Mouse (Mus musculus): ENCODE results near the gene Arid1b.

Arid1b gene

GRCm38 (mm10) chr17:5330644-5331043 is 336.5 kb downstream of the Arid1b start:
- no peak for DNase-seq

- peak in 1 of 2 experiments; percentile 40 for DNase-seq
Observed at GRCm38 (mm10) chr17:5331387-5331786, 337.3 kb downstream of the Arid1b start.

DNA sequence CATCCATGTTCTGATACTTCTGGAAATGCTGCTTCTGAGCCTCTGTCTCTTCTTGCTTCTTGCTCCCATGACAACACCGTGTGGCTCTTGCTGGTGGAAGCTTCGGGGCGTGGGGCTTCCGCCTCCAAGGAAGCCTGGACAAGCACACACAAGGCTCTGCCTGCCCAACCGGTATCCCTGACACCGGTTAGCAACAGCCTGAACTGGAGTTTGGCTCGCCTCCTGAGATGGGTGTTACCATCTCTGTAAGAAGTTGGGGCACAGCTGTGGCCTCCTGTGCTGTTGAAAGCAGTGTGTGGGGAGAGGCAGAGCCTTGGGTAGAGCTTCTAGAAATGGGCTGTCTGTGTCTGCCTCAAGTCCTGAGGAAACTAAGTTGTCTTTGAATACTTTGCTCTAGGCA is 340.4 kb downstream of the Arid1b start:
- DNase-seq = no peak

GRCm38 (mm10) chr17:5344426-5344825 is 350.3 kb downstream of the Arid1b start:
- no peak for DNase-seq

GRCm38 (mm10) chr17:5345810-5346209 is 351.7 kb downstream of the Arid1b start:
- no peak for DNase-seq

DNA sequence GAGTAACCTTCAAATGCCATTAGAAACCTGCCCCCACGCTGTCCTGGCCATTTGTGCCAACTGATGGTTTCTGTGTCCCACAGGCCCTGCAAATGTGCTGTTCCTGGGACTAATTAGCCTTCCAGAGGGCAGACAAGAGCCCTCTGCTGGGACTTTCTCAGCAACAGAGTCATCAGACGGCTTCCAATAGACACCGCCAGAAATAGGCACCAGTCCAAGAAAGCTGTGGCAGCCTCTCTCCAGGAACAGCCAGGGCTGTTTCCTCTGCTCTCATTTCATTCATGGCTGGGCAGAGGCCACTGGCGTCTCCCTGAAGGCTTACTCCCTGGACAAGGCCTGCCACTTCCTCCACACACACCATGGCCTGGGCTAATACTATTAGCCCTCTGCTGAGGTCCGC is 358.8 kb downstream of the Arid1b start:
- peak; percentile 64 to 80 for DNase-seq

DNA sequence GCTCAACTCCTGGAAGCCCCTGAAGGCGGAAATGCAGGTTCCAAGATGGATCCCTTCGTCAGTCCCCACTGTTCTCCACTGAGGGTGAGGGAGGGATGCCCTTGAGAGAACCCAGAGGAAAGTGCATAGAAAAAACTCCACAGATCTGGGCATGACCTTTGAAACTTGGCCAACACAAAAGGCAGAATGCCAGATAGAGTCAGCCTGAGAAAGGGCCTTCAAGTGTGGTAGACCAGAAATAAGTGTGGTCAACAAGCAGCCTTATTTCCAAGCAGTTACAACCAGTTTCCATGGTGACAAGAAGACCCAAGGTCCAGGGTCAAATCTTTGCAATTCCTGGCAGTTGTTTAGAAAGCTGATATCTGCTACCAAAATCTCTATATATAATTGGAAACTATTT is 366.6 kb downstream of the Arid1b start:
- no peak for DNase-seq

GRCm38 (mm10) chr17:5365992-5366398 is 371.9 kb downstream of the Arid1b start:
- DNase-seq = no peak

GRCm38 (mm10) chr17:5371032-5371431 is 376.9 kb downstream of the Arid1b start:
- DNase-seq = no peak

GRCm38 (mm10) chr17:5371521-5371920 is 377.4 kb downstream of the Arid1b start:
- no peak for DNase-seq

- peak; percentile 55 to 59 for DNase-seq
Observed at GRCm38 (mm10) chr17:5372951-5373350, 378.8 kb downstream of the Arid1b start.

- no peak for DNase-seq
Observed at GRCm38 (mm10) chr17:5377151-5377929, 383.2 kb downstream of the Arid1b start.

- DNase-seq = peak in 1 of 2 experiments; percentile 24
Observed at GRCm38 (mm10) chr17:5377930-5378310, 383.8 kb downstream of the Arid1b start.

- DNase-seq = no peak
Observed at GRCm38 (mm10) chr17:5385694-5386093, 391.6 kb downstream of the Arid1b start.

DNA sequence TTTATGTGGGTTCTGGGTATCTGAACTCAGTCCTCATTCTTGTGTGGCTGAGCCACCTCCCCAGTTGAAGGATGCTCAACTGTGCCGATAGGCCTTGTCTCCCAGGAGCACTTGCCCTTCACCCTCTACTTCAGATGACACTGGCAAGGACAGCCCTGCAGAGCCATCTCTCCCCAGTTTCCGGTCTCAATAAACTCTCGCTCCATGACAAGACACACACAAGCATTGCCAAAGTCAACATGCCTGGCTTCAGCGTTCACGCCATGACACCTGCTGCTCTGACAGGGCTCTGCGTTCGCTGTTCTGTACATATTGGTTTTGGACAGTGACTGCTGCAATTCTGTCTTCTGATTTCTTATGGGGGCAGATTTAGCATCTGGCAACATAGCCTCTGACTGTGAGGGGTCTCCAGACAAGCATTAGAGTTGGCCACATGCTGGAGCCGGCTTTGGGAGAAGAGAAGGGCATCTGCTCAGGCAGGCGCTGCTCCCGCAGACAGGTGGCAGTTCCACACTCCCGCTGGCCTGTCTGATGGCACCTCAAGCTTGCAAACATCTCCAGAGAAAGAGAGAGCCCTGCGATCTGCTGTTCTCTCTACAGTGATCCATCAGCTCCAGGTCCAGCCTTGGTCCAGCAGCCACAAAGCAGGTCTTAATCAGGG is 392.9 kb downstream of the Arid1b start:
- peak; percentile 82 for DNase-seq

DNA sequence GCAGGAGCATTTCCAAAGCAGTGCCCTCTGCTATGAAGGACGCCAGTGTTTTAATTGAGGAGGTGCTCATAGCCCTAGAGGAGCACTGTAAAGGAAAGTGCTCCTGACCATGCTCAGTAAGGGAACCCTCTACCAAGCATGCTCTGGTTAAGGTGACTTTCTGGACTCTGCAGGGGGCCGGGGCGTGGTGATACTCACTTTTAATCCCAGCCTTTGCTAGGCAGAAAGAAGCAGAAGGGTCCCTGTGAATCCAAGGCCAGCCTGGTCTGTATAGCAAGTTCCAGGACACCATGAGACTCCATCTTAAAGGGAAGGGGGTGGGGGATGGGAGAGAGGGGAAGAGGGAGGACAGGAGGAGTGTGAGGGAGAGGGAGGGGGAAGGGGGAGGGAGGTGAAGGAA is 394.2 kb downstream of the Arid1b start:
- no peak for DNase-seq

- no peak for DNase-seq
Observed at GRCm38 (mm10) chr17:5390682-5391081, 396.6 kb downstream of the Arid1b start.

- DNase-seq = no peak
Observed at GRCm38 (mm10) chr17:5395454-5396205, 401.5 kb downstream of the Arid1b start.

DNA sequence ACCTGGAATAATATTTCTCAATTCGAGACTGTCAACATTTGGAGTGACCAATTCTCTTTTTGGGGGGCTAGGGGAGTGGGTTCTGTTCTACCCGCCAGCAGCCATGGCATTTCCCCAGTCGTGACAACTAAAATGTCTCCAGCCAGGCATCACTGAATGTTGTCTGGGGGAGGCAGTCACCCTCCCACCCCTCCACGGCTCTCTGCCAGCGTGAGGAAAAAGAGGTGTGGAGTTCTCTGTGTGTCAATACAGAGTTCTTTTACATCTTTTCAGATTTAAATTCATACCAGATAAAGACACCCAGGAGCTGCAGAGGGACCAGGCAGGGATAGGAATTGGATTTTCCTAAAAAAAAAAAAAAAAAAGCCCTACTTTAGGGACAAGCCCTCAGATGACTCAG is 402.1 kb downstream of the Arid1b start:
- DNase-seq = no peak

All from cerebellum, postnatal 25 days (tissue).